Mouse (Mus musculus) spleen, adult 2 months (tissue): ENCODE results near the gene Glcci1. TPM values are rescaled to one million over a fixed set of nuclear protein-coding genes. Genes with fewer than 3 reads are reported as not detected.
A peak's percentile ranks its signal among the peaks of the same experiment; 100 is the strongest.

Experiments
- DNase-seq, 2 experiments: peaks; one replicate each; pipeline versions ENCODE4 v3.0.0 to v3.0.0-alpha.2; 2012 to 2021; ENCODE audit warnings: low spot score in 2 of 2, low read depth in 1 of 2
- H3K27ac ChIP-seq: fragments of 200-500 bp; 2 replicates; pipeline ENCODE4 v1.5.1; 2012; ENCODE audit warnings: low read length, inconsistent platforms; ENCODE audit not compliant: insufficient read depth
- H3K27me3 ChIP-seq: fragments of 200-500 bp; 2 replicates; pipeline ENCODE4 v1.6.1; 2012; ENCODE audit warnings: mild to moderate bottlenecking, moderate library complexity, low read length, inconsistent platforms; ENCODE audit not compliant: control insufficient read depth, insufficient read depth
- H3K36me3 ChIP-seq: fragments of 200-500 bp; 2 replicates; pipeline ENCODE4 v1.6.1; 2012; ENCODE audit warnings: mild to moderate bottlenecking, low read length, inconsistent platforms; ENCODE audit not compliant: control insufficient read depth, insufficient read depth
- H3K4me1 ChIP-seq: fragments of 200-500 bp; 2 replicates; pipeline ENCODE4 v1.6.1; 2011; ENCODE audit warnings: inconsistent platforms; ENCODE audit not compliant: control insufficient read depth, insufficient read depth, insufficient read length
- H3K4me3 ChIP-seq: fragments of 200-500 bp; 2 replicates; pipeline ENCODE4 v1.5.1; 2011; ENCODE audit warnings: mild to moderate bottlenecking, inconsistent platforms; ENCODE audit not compliant: insufficient read depth, insufficient read length; ENCODE audit errors: extremely low read depth
- CTCF ChIP-seq: fragments of 200-500 bp; IDR thresholded peaks from 2 replicates; pipeline ENCODE4 v1.5.1; 2011; ENCODE audit warnings: mild to moderate bottlenecking, inconsistent platforms; ENCODE audit not compliant: insufficient read depth, insufficient read length, insufficient replicate concordance; ENCODE audit errors: extremely low read depth
- POLR2A ChIP-seq: fragments of 200-500 bp; IDR thresholded peaks from 2 replicates; pipeline ENCODE4 v1.6.1; 2011; ENCODE audit warnings: low read depth, low read length, inconsistent platforms
- WGBS: fragments of 180-500 bp; shearing (Covaris S2); methylation state at CpG from one replicate; pipeline ENCODE4 v1.1.7; 2018; 5-methylcytosine and 5-hydroxymethylcytosine counted together
- polyA plus RNA-seq: library from polyadenylated mRNA; depleted of rRNA; stranded (reverse); fragments of >200 nt; gene quantifications from 2 replicates; pipeline ENCODE4 v1.2.3, GENCODE M21; 2012

The Glcci1 gene
- polyA plus RNA-seq, 1 experiment: 11.2 TPM

- Histone ChIP-seq H3K36me3 (no peaks in the 10 kb centered on the region), H3K27me3 (no peaks in the 10 kb centered on the region), H3K4me1 (peaks cover 3% of the 10 kb centered on the region; the same call in 1 of the 2 replicates), H3K4me3 (no peak overlapping the region), H3K27ac (peak overlapping the region; percentile 54; the same call in 1 of the 2 replicates)
- 39% methylated on average over 5 of the region's 5 CpGs for WGBS
- peak; percentile 40 to 73 for DNase-seq
- TF ChIP-seq POLR2A (no peak), CTCF (no peak)
Measured at GRCm38 (mm10) chr6:8631986-8632632, 122.7 kb downstream of the Glcci1 start.

- Histone ChIP-seq H3K27ac (no peak overlapping the region), H3K4me1 (peaks cover 3% of the 10 kb centered on the region; the same call in 1 of the 2 replicates), H3K27me3 (no peaks in the 10 kb centered on the region), H3K36me3 (no peaks in the 10 kb centered on the region), H3K4me3 (no peak overlapping the region)
- 77% methylated on average over 4 of the region's 4 CpGs for WGBS
- no peak for DNase-seq
- TF ChIP-seq POLR2A (no peak), CTCF (no peak)
Measured at GRCm38 (mm10) chr6:8632701-8633100, 123.3 kb downstream of the Glcci1 start.

DNA sequence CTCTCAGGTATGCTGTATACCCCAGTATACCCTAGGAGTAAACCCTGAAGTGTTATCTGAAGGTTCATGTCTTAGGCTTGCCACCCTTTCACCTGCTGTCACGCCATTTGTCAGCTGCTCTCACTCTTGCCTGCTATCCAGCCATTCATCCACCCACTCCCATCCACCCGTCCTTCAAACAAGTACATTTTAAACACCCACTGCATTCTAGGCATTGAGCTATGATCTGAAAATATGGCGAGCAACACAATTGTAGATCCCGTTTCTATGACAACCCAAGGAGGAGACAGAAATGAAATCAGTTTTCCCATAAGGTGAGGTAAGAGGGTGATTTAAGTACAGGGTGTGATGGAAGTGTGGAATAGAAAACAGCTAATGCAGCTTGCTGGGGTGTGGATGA is 128.7 kb downstream of the Glcci1 start:
- no peaks in the 10 kb centered on the region for H3K27me3 ChIP-seq
- H3K27ac ChIP-seq: no peak overlapping the region
- TF ChIP-seq POLR2A (no peak), CTCF (no peak)
- no peak overlapping the region for H3K4me3 ChIP-seq
- peaks cover 3% of the 10 kb centered on the region; the same call in 1 of the 2 replicates for H3K4me1 ChIP-seq
- DNase-seq: no peak
- H3K36me3 ChIP-seq: no peaks in the 10 kb centered on the region
- WGBS: 89% methylated on average over 4 of the region's 4 CpGs

GRCm38 (mm10) chr6:8638899-8639298 is 129.5 kb downstream of the Glcci1 start:
- no peak overlapping the region for H3K4me3 ChIP-seq
- no peak overlapping the region for H3K27ac ChIP-seq
- no peak for DNase-seq
- H3K27me3 ChIP-seq: no peaks in the 10 kb centered on the region
- H3K4me1 ChIP-seq: peaks cover 3% of the 10 kb centered on the region; the same call in 1 of the 2 replicates
- H3K36me3 ChIP-seq: no peaks in the 10 kb centered on the region
- WGBS: 60% methylated on average over 4 of the region's 4 CpGs
- no peak for TF ChIP-seq CTCF
- no peak for TF ChIP-seq POLR2A

- H3K4me1 ChIP-seq: peaks cover 3% of the 10 kb centered on the region; the same call in 1 of the 2 replicates
- 58% methylated on average over 2 of the region's 2 CpGs for WGBS
- no peak overlapping the region for H3K27ac ChIP-seq
- DNase-seq: no peak
- no peaks in the 10 kb centered on the region for H3K27me3 ChIP-seq
- TF ChIP-seq CTCF (no peak), POLR2A (no peak)
- no peak overlapping the region for H3K4me3 ChIP-seq
- no peaks in the 10 kb centered on the region for H3K36me3 ChIP-seq
Measured at GRCm38 (mm10) chr6:8639526-8639925, 130.1 kb downstream of the Glcci1 start.

- TF ChIP-seq POLR2A (no peak), CTCF (no peak)
- peaks cover 3% of the 10 kb centered on the region; the same call in 1 of the 2 replicates for H3K4me1 ChIP-seq
- WGBS: 89% methylated on average over 5 of the region's 5 CpGs
Measured at GRCm38 (mm10) chr6:8640863-8641262, 131.5 kb downstream of the Glcci1 start.

DNA sequence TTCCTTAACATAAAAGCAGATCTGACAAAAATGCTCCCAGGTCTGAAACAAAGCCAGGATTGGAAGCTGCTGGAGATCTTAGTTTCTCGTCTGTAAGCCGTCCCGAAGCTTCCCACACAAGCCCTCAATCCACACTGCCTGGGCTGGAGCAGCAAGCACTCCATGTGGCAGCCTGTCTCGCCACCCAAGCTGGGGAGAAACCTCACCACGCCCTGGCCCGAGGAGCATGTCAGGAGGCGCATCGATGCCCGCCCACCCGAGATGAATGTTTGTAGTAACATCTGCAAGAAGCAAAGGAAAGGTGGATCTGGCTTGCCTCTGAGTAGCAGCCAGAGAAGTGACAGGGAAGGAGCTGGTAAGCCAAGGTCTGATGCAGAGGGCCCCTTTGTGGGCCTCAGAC is 135.3 kb downstream of the Glcci1 start:
- Histone ChIP-seq H3K4me1 (peaks cover 13% of the 10 kb centered on the region; the same call in 1 of the 2 replicates), H3K27me3 (no peaks in the 10 kb centered on the region)
- 95% methylated on average over 10 of the region's 10 CpGs for WGBS

More at GRCm38 (mm10) chr6:8640863-8641262, 131.5 kb downstream of the Glcci1 start:
- no peak for DNase-seq
- no peak overlapping the region for H3K4me3 ChIP-seq
- H3K27me3 ChIP-seq: no peaks in the 10 kb centered on the region
- no peak overlapping the region for H3K27ac ChIP-seq
- H3K36me3 ChIP-seq: no peaks in the 10 kb centered on the region

More for the DNA sequence above, 135.3 kb downstream of the Glcci1 start:
- no peaks in the 10 kb centered on the region for H3K36me3 ChIP-seq
- TF ChIP-seq CTCF: no peak
- no peak for TF ChIP-seq POLR2A
- H3K27ac ChIP-seq: no peak overlapping the region
- DNase-seq: no peak
- H3K4me3 ChIP-seq: no peak overlapping the region
